Mouse (Mus musculus) layer of hippocampus, postnatal 25 days (tissue): ENCODE results near the gene Oxct1. TPM values are rescaled to one million over a fixed set of nuclear protein-coding genes. Genes with fewer than 3 reads are reported as not detected.

ENCODE experiments used
- DNase-seq, 2 experiments: peaks; one replicate each; pipeline ENCODE4 v3.0.0; 2022; ENCODE audit warnings: mixed read lengths in 2 of 2, low spot score in 1 of 2; ENCODE audit errors: extremely low spot score in 1 of 2
- total RNA-seq, 2 experiments: library from RNA; stranded (reverse); gene quantifications; 2 replicates each; pipeline ENCODE4 v1.2.3; 2021

The Oxct1 gene
- total RNA-seq, 2 experiments from 2014 or later = 339 to 348 TPM

DNA sequence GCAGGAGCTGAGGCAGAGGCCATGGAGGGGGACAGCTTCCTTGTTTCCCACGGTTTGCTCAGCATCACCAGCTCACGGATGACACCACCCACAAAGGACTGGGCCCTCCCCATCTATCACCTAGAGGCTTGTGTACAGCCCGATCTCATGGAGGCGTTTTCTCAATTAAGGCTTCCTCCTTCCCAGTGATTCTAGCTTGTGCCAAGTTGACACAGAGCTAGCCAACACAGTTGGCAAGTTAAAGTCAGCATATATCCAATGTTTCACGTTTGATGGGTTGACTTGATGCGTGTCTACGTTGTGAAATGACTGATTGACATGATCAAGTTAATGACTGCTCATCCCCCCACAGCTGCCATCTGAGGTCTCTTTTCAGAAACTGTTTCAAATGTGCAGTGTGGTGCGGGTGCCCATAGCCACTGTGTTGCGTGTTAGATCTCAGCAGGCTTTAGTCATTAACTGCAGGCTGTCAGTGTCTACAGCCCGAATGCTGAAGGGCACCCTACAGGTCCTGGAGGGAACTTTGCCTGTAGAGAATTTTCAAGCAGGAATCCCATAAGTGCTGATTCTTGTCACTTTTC is 74.2 kb downstream of the Oxct1 start:
- no peak for DNase-seq

DNA sequence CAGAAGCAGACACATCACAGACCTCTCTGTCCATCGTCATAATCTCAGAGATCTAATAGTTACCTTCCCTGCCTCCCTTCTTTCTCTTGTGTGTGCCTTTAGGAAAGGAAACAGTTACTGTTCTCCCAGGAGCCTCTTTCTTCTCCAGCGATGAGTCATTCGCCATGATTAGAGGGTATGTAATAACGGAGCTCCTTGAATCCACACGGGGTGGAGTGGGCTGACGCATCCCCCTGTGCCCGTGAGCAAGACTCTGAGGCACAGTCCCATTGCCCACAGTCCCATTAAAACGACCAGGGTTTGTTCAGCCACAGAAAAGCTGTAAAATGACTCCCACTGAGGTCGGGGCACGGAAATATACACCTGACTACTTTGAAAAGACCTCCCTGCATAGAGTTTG is 74.8 kb downstream of the Oxct1 start:
- DNase-seq = no peak

- DNase-seq = no peak
These were observed 78.1 kb downstream of the Oxct1 start for GRCm38 (mm10) chr15:4104319-4104718.

- no peak for DNase-seq
These were observed 79.3 kb downstream of the Oxct1 start for GRCm38 (mm10) chr15:4105498-4105897.

- no peak for DNase-seq
These were observed 93.8 kb downstream of the Oxct1 start for GRCm38 (mm10) chr15:4119962-4120361.

DNA sequence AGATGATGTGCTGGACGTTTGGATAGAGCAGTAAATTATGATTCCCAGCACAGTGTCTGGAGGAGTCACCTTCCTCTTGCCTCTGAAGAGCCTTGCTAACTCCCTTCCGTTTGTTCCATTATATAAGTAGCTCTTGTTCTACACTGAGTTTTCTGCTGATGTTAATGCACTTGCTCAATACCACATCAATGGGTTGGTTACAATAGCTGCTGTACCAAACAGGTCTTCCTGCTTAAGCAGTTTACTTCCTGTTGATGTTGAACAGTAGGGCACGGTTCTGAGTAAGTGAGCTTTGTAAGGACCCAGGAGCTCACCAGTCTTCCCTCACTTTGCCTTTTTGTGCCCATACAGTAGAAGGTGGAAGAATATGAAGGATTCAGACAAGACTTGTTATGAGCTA is 98.5 kb downstream of the Oxct1 start:
- no peak for DNase-seq

DNA sequence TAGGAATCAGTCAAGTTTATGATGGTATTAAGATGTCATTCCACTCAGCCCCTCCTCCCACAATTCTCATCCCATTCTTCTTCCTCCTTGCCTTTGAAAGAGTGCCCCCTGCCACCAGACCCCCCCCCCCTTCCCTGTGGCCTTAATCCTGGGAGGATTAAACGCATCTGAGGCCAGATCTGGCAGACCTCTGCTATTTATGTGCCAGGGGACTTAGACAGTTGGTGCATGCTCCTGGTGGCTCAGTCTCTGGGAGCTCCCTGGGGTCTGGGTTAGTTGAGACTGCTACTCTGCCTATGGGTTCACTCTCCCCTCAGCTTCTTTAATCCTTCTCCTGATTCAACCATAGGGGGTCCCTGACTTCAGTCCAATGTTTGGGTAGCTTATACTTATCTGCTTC is 112.3 kb downstream of the Oxct1 start:
- DNase-seq = no peak

GRCm38 (mm10) chr15:4139516-4139915 is 113.3 kb downstream of the Oxct1 start:
- DNase-seq = no peak

DNA sequence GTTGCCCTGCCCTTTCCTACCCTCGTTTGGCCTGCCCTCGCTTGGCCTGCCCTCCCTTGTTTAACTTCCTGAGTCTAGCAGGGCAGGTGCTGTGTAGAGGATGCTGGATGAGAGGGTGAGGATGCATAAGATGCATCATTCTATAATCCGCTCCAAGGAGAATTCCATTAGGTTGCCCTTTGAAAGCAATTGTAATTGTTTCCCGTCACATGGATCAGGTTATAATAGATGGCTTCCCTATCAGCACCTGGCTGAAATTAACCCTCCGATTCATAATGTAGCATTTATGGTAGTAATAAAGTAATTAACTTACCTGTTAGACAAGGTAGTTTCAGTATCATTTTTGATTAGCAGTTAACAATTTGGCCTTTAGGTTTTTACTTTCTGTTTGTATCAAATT is 119.2 kb downstream of the Oxct1 start:
- DNase-seq = no peak

DNA sequence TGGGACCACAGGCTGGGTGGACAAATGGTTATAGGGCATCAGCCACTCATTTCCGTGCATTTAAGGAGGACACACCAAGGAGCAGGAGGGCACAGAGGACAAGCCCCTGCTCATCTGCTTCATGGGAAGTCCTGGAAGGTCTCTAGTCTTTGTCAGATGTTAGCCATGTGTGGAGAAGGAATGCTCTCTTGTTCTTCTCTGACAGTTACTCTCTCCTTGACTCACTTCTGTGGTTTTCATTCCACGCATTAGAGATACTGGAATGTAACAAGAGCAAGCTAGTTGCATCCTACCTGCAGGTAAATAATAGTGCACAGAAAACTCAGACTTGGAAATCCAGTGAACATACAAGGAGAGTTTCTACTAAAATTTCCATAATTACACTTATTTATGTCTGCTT is 121.5 kb downstream of the Oxct1 start:
- no peak for DNase-seq

DNA sequence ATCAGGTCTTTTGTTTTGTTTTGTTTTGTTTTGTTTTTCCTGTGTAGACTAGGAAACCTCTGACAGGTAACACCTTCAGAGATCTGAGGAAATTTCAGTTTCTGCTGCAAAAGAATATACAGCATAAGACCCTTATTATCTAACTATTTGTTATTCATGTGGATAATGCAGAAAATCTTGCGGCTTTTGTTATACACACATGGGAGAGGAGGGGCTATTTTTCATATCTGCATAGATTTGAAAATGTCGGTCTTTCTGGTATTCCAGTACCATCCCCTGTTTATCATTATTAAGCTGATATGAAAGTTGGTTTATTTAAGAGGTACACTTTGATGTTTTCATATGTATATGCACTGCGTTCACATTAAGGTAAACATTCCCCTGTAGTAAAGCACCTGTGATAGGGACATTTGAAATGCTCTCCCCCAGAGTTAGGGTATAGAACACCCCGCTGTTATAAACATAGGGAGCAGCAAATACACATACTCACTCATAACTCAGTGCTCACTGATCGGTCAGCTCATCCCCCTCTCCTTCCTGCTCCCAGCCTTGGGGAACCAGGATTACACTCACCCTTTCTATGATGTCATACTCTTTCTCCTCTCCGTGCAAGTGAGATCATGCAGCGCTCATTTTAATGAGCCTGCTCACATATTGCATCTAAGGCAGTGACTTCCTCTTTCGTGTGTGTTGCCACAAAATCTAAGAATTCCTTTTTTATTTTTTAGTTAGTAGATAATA is 122.6 kb downstream of the Oxct1 start:
- no peak for DNase-seq

DNA sequence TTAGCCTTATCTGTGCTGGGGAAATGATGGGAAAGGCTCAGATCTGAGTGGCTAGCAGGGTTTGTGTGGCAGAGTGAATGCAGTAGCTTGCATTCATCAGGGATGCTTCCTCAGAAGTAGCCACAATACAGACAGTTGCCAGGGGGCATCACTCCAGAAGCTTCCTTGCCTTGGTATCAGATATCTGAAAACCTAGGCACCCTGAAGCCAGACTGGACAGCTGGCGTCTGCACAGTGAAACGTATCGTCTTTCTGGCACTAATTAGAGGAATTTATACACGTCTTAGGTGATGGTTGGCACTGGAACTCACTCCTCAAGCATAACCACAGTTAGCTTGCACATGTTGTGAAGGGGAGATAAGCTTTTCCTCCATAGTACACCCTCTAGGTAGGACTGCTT is 128.5 kb downstream of the Oxct1 start:
- DNase-seq = no peak

GRCm38 (mm10) chr15:4167946-4168345 is 141.8 kb downstream of the Oxct1 start:
- no peak for DNase-seq

DNA sequence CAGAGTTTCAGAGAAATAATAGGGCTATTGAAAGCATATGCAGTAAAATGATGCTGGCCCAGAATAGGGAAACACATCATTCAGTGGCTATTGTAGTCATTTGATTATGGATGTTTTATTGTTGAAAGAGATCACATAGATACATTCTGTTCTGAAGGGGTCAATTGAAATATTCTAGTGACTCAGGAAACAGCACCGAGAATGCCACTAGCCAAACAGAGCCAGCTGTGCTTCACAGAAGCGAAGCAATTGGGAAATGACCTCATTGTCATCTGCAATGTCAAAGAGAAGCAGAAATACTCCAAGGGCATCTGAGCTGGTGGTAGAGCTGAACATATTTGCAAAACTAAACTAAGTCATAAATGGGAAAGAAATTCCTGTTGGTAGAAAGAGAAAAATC is 145.4 kb downstream of the Oxct1 start:
- no peak for DNase-seq

DNA sequence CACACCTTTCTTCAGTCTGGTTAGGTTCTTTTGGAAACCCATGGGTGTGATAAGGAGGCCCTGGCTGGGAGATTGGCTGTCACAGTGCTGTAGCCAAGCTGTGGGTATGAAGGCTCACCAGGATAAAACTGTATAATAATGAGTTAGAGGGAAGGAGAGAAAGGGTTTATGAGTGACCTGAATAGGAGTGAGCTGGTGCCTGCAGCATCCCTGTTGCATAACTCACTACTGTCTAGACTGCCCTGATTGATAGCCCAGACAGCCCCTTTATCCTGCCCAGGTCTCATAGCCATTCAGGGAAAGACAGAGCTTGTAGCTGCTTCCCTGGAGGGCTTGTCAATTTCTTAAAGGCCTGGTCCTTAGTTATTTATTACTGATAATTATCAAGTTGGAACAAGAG is 171.7 kb downstream of the Oxct1 start:
- no peak for DNase-seq

Other genes with a start within 250 kb of the Oxct1 start
- 1 to 10 TPM; 6.7 to 8.9 TPM for gene Fbxo4, start 46.8 kb upstream of the Oxct1 start, total RNA-seq
- 10 to 100 TPM; 41.1 to 45.1 TPM for gene AW549877, start 30.6 kb upstream of the Oxct1 start, total RNA-seq